Comparison of ENCODE assay signal across 13 mouse cellular contexts in the genomic region with DNA sequence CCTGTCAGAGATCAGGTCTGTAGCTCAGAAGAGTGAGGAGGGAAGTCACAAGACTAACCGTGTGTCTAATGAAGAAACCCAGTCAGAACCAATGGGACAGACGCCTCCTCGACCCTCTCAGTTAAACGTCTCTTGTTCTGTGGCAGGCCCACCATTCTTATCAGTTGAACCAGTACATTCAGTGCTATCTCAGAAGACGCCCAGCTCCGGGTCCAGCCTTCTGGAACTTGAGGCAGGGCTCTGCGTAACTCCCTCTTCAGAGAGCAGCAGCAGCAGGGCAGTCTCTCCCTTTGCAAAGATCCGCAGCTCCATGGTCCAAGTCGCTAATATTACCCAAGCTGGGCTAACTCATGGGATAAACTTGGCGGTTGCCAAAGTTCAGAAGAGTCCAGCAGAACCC.
"Had no signal": no experiment of that assay in that cellular context is flagged by ENCODE, and none has a peak within 500 bp of the region (broad histone marks: within the 10 kb centered on the region; RNA-seq: fewer than 3 reads in every experiment).

No protein-coding gene starts in this region.

- H3K27ac ChIP-seq: hindbrain, embryonic 14.5 days; limb, embryonic 13.5 days; neural tube, embryonic 13.5 days had no signal

- H3K4me3 ChIP-seq: limb, embryonic 13.5 days; neural tube, embryonic 13.5 days had no signal

- H3K4me1 ChIP-seq: limb, embryonic 13.5 days had no signal

- H3K9me3 ChIP-seq: limb, embryonic 13.5 days; neural tube, embryonic 13.5 days had no signal

- DNase-seq: kidney, adult 11 months; kidney, postnatal 14 days; left cerebral cortex, postnatal 4 days; lung, adult 18-20 months; lung, postnatal 36 days; right cerebral cortex, adult 18-20 months; right cerebral cortex, postnatal 25 days; thymus, postnatal 14 days had no signal

- H3K9ac ChIP-seq: hindbrain, embryonic 14.5 days; limb, embryonic 13.5 days; neural tube, embryonic 13.5 days had no signal

- H3K4me2 ChIP-seq: hindbrain, embryonic 14.5 days; limb, embryonic 13.5 days; midbrain, embryonic 11.5 days; neural tube, embryonic 13.5 days had no signal

- H3K27me3 ChIP-seq: limb, embryonic 13.5 days; neural tube, embryonic 13.5 days had no signal

- ATAC-seq: midbrain, embryonic 16.5 days had no signal
